Mouse (Mus musculus) testis, adult 2 months (tissue): ENCODE data around the gene Rlbp1.

Source experiments
- CTCF ChIP-seq: fragments of 200-500 bp; IDR thresholded peaks from 2 replicates; pipeline ENCODE4 v1.5.1; 2012; ENCODE audit warnings: low read depth, mild to moderate bottlenecking, inconsistent platforms, low read length, moderate library complexity; ENCODE audit not compliant: control insufficient read depth, insufficient read depth, insufficient replicate concordance
- POLR2A ChIP-seq: fragments of 200-500 bp; IDR thresholded peaks from 2 replicates; pipeline ENCODE4 v1.6.1; 2012; ENCODE audit warnings: low read depth, mild to moderate bottlenecking, inconsistent platforms, low read length, moderate library complexity; ENCODE audit not compliant: control insufficient read depth

GRCm38 (mm10) chr7:79363370-79364043, 23.3 kb downstream of the Rlbp1 start:
- TF ChIP-seq CTCF (no peak), POLR2A (no peak)
